Mouse (Mus musculus) olfactory bulb, adult 2 months (tissue): ENCODE measurements around the gene Capn15. TPM values are rescaled to one million over a fixed set of nuclear protein-coding genes. Genes with fewer than 3 reads are reported as not detected.

Experiments
- H3K27ac ChIP-seq: fragments of 200-500 bp; 2 replicates; pipeline ENCODE4 v1.5.1; 2012; ENCODE audit warnings: low read depth, low read length; ENCODE audit not compliant: insufficient read depth
- H3K4me1 ChIP-seq: fragments of 200-500 bp; 2 replicates; pipeline ENCODE4 v1.6.1; 2012; ENCODE audit warnings: low read length; ENCODE audit not compliant: control insufficient read depth, insufficient read depth
- H3K4me3 ChIP-seq: fragments of 200-500 bp; 2 replicates; pipeline ENCODE4 v1.5.1; 2012; ENCODE audit warnings: mild to moderate bottlenecking, low read depth, low read length, moderate library complexity; ENCODE audit not compliant: insufficient read depth
- CTCF ChIP-seq: fragments of 200-500 bp; IDR thresholded peaks from 2 replicates; pipeline ENCODE4 v1.5.1; 2012; ENCODE audit warnings: low read depth, mild to moderate bottlenecking, low read length, moderate library complexity; ENCODE audit not compliant: insufficient read depth
- POLR2A ChIP-seq: fragments of 200-500 bp; IDR thresholded peaks from 2 replicates; pipeline ENCODE4 v1.6.1; 2012; ENCODE audit warnings: mild to moderate bottlenecking, low read depth, low read length, moderate library complexity; ENCODE audit not compliant: insufficient read depth
- WGBS: fragments of 180-500 bp; shearing (Covaris S2); methylation state at CpG from one replicate; pipeline ENCODE4 v1.1.7; 2018; 5-methylcytosine and 5-hydroxymethylcytosine counted together
- polyA plus RNA-seq: library from polyadenylated mRNA; stranded (reverse); fragments of >200 nt; gene quantifications from 2 replicates; pipeline ENCODE4 v1.2.4, GENCODE M21; 2012; ENCODE audit warnings: low replicate concordance; ENCODE audit not compliant: missing spikeins, insufficient read depth, insufficient read length

Gene Capn15
- polyA plus RNA-seq, 1 experiment, result not detected

DNA sequence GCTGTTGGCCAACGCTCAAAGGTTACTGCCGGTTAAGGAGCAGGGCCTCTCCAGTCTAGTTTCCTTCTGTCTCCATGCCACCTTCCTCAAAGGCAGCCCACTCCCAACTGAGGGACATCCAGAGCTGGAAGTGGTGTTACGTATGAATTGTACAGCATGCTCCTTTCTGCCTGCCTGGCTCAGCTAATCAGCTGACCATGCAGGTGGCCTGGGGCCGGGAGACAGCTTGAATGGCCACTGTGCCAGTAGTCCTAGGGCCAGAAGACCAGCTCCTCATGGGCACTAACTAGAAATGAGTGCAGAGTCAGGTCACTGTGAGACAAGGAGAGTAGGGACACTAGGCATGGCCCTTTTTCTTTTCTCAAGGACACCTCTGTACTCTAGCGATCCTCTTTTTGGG, 32.4 kb downstream of the Capn15 start:
- TF ChIP-seq POLR2A (no peak), CTCF (no peak)
- WGBS, result 75% methylated on average over 5 of the region's 5 CpGs
- Histone ChIP-seq H3K4me1 (peaks cover 12% of the 10 kb centered on the region), H3K4me3 (no peak overlapping the region), H3K27ac (no peak overlapping the region)

DNA sequence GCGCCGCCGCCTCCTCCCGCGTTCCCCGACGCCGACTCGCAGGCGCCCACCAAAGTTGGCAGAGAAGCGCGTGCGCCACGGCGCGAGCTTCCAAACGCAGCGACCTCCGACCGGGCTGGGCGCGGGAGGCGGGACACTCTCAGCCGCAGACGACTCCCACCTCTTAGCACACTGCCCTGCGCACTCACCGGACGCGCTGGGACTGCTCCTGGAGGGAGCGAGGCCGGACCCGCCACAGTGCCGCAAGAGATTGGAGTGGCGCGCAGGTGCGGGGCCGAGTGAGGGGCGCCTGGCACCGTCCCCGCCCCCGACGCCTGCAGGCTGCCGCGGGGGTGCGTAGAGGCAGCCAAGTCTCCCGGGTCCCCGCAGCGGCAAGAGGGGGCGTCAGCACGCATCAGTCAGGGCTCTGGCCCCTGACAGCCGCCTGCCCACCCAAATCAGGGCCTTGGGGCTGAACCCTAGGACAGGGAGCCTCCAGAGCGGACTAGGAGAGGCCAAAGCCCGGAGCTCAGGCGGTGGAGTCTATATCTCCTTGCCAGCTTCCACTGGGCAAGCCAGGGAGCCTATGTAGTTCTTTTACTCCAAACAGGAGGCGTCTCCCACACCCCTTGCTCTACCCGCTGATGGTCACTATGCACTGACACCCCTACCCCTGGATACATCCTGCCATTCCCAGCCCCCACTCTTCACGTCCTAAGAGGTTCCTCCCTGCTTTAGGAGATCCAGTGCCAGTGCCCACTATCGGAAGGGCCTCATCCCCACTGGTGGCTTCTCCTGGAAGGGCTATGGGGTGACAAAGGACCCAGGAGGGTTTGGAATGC, 33.6 kb downstream of the Capn15 start, which contains the start of gene A930017K11Rik:
Gene A930017K11Rik, minus strand, starts transcription at position 763 of the 821 bp plus-strand sequence.
- Histone ChIP-seq H3K27ac (no peak within 1 kb of the TSS), H3K4me3 (peak within 1 kb of the TSS; percentile 38), H3K4me1 (peaks cover 12% of the 10 kb centered on the region)
- WGBS, result 2% methylated on average over 55 of the region's 58 CpGs
- TF ChIP-seq CTCF (no peak), POLR2A (no peak)

DNA sequence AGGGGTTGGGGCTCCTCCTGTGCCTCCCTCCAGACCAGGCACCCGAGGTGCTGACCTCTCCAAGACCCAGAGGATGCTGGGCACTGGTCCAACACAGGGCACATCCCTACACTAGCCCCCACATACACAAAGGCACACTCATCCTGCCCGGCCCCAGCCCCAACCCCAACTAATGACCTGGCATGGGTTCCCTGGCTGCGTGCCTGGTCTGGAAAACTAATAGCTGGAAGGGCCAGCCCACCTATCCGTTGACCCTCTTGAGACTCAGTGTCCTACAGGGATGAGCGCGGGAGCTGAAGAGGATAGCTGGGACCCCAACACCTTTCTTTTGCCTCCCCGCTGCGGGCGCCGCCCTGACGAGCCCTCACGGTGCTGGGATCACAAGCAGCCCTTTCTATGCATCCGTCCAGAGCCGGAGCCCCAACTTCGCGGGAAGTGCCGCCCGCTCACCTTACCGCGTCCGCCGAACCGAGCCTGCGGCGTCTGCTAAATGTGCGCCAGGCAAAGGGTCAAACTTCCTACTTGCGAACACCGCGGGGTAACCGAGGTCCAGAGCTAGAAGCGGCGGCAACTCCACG, 34.3 kb downstream of the Capn15 start:
- Histone ChIP-seq H3K4me1 (peaks cover 12% of the 10 kb centered on the region), H3K4me3 (peak overlapping the region; percentile 38), H3K27ac (no peak overlapping the region)
- TF ChIP-seq POLR2A, result no peak
- no peak for TF ChIP-seq CTCF
- WGBS, result under 1% methylated on average over 33 of the region's 33 CpGs

DNA sequence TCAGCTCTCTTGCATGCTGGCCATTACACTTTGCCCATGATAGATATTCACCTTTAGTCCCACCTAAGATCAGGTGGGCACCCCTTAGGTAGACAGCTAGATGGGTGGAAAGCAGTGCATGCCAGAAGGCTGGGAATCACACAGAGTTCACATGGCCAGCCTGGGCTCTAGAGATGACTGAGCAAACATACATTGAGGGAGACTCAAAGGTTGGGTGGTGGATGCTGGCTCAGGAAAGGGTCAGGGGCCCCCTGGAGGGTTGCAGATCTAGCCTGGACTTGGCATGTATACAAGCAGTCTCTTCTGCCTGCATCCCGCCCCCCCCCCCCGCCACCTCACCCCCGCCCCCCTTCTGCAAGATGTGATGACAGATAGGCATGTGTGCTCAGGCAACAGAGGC, 34.9 kb downstream of the Capn15 start:
- WGBS, result 6% methylated on average over 3 of the region's 3 CpGs
- no peak for TF ChIP-seq CTCF
- TF ChIP-seq POLR2A, result no peak
- Histone ChIP-seq H3K4me1 (peaks cover 12% of the 10 kb centered on the region), H3K27ac (no peak overlapping the region), H3K4me3 (no peak overlapping the region)

DNA sequence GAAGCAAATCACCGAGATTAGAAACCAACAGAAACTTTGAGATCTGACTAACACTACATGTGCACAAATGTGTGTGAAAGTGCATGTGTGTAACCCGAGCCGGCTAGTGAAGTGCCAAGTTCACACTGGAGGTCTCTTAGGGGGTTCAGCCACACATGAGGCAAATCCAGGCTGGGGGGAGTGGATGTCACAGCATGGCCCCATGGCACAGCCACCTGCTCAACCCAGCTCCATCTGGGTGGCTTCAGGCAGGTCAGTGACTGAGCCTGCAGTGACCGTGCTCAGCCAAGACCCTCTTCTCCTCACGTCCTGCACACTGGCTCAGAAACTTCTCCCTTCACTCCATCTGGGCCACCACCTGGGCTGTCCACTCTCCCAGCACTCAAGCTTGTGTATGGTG, 35.6 kb downstream of the Capn15 start:
- WGBS, result 76% methylated on average over 5 of the region's 5 CpGs
- Histone ChIP-seq H3K27ac (no peak overlapping the region), H3K4me1 (peaks cover 12% of the 10 kb centered on the region), H3K4me3 (no peak overlapping the region)
- TF ChIP-seq POLR2A (no peak), CTCF (no peak)

DNA sequence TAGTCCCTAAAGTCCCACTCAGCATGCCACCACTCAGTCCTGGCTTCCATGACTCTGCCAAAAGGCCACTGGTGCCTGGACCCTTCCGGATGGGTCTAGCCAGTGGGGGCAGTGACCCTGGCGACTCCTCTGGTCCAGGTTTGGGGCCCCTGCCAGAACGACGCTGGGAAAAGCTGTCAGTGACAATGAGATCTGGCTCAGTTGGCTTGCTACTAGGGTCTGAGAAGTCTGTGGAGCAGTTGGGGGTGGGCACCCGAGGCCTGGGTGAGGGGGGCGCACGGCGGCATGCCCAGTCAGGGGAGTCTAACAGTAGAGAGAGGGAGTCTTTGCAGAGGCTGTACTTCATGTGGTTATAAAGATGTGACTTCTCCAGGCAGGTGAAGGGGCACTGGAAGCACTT, 37.5 kb downstream of the Capn15 start:
- WGBS, result 73% methylated on average over 8 of the region's 8 CpGs
- Histone ChIP-seq H3K4me3 (no peak overlapping the region), H3K4me1 (peaks cover 12% of the 10 kb centered on the region), H3K27ac (no peak overlapping the region)
- TF ChIP-seq CTCF (no peak), POLR2A (no peak)

DNA sequence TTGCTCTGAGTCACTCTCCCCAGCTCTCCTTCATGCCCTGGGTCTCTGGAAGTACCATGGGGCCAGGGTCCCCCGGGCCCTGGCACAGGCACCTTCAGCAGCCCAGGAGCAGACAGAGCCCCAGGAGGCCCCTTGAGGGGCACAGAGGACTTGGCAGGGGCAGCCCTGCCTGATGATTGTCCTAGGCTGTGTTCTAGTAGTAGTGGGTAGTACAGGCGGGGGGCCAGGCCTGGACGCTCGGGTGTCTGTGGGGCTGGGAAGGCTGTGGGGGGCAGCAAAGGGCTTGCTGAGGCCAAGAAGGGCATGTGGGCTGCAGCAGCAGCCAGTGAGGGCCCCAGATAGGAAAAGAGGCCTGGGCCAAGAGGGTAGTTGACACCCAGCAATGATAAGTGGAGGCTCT, 38.0 kb downstream of the Capn15 start:
- TF ChIP-seq POLR2A, result no peak
- no peak for TF ChIP-seq CTCF
- H3K27ac ChIP-seq, result no peak overlapping the region
- peaks cover 12% of the 10 kb centered on the region for H3K4me1 ChIP-seq
- no peak overlapping the region for H3K4me3 ChIP-seq
- WGBS, result 69% methylated on average over 4 of the region's 4 CpGs

DNA sequence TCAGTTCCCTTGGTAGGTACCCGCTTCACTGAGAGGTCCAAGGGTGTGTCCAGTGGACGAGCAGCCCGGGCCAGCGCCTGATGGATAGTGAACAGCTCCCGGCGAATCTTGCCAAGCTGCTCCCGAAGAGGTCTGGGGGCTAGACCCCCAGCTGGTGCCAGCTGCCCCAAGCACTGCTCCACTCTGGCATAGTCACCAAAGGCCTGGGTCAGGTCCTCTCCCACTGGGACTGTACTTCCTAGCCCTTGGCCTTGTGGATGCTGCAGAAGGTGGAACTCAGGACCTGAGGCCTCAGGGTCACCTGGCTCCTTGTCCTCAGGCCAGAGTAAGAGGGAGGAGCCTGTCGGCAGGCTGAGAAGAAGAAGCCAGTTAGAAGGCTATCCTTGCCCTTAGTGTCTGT, 38.7 kb downstream of the Capn15 start:
- no peak overlapping the region for H3K27ac ChIP-seq
- TF ChIP-seq POLR2A, result no peak
- TF ChIP-seq CTCF, result no peak
- H3K4me1 ChIP-seq, result peaks cover 10% of the 10 kb centered on the region
- no peak overlapping the region for H3K4me3 ChIP-seq
- WGBS, result 82% methylated on average over 8 of the region's 8 CpGs

DNA sequence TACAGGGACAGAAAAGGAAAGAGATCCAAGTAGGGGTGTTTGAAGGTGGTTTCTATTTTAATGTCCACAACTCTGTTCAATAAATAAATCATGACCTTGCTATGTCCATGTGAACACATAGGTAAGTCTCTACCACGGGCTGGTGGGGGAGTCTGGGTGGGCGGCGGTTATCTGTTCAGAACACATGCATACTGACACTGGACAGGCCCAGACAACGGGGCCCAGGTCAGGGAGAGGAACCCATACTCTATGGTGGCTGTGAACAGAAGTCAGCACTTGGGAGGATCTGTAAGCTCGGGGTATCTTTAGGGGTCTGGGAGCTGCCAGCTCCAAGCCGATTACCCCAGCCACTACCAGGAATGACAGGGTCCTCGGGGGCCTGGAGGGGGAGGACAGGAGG, 39.2 kb downstream of the Capn15 start:
- H3K4me1 ChIP-seq, result peaks cover 4% of the 10 kb centered on the region
- H3K27ac ChIP-seq, result no peak overlapping the region
- no peak overlapping the region for H3K4me3 ChIP-seq
- no peak for TF ChIP-seq POLR2A
- WGBS, result 74% methylated on average over 7 of the region's 7 CpGs
